Comparison of ENCODE assay signal across 32 mouse cellular contexts in the genomic region with DNA sequence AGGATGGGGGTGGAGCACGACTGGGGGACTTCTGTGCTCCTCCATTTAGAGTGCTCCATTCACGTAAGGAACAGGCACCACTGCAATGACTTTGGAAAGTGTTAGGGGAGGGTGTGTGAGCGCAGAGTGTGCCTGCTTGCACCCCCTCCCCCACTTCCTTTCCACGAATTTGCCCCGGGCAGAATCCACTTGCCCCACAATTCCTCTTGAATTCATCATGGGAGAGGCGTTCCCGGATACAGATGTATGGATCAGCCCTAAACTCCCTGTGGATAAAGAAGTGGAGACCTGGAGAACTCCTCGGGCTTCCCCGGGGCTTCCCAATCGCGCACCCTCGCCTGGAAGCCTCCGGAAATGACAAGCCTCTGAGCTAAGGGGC. TPM values are rescaled to one million over a fixed set of nuclear protein-coding genes. Genes with fewer than 3 reads are reported as not detected.
DNase-seq lines count a peak whose midpoint lies in the region; ATAC-seq and TF ChIP-seq lines count a peak whose summit lies in the region.
"Had no signal": no experiment of that assay in that cellular context is flagged by ENCODE, and none has a peak within 500 bp of the region (broad histone marks: within the 10 kb centered on the region; RNA-seq: fewer than 3 reads in every experiment).

No protein-coding gene starts in this region.

- H3K36me3 ChIP-seq in heart, embryonic 14.5 days (ENCODE audit: control insufficient read depth, insufficient read depth, low read length): no peaks in the 10 kb centered on the region
- no peaks in the 10 kb centered on the region for H3K36me3 ChIP-seq in limb, embryonic 11.5 days (ENCODE audit: control insufficient read depth, insufficient read depth, low read length)
- H3K36me3 ChIP-seq in limb, embryonic 10.5 days: no peaks in the 10 kb centered on the region
- H3K36me3 ChIP-seq in E14TG2a.4 (ENCODE audit: insufficient read depth, low read length): no peaks in the 10 kb centered on the region
- H3K36me3 ChIP-seq: forebrain, embryonic 15.5 days; limb, embryonic 13.5 days; midbrain, embryonic 10.5 days had no signal

- under 1% methylated on average over 13 of the region's 13 CpGs for WGBS in heart, embryonic 14.5 days
- WGBS in limb, embryonic 11.5 days: 0% methylated on average over 13 of the region's 13 CpGs
- under 1% methylated on average over 13 of the region's 13 CpGs for WGBS in limb, embryonic 10.5 days

- H3K4me3 ChIP-seq in heart, embryonic 14.5 days (ENCODE audit: control insufficient read depth in 1 of 2, insufficient read depth in 1 of 2, low read depth in 1 of 2, low read length in 2 of 2): no peak overlapping the region; a peak in 1 of 4 replicates
- H3K4me3 ChIP-seq in limb, embryonic 11.5 days (ENCODE audit: low read depth, low read length): no peak overlapping the region
- H3K4me3 ChIP-seq in limb, embryonic 10.5 days: no peak overlapping the region
- peak overlapping the region; percentile 70 for H3K4me3 ChIP-seq in E14TG2a.4 (replicated peaks; ENCODE audit: low read length)
- H3K4me3 ChIP-seq: forebrain, embryonic 15.5 days; layer of hippocampus, adult 2 months; limb, embryonic 13.5 days; midbrain, embryonic 10.5 days had no signal

- H3K4me2 ChIP-seq in heart, embryonic 14.5 days (ENCODE audit: low read length): peak overlapping the region; percentile 18; the same call in 1 of the 2 replicates
- no peak overlapping the region; the same call in 1 of the 2 replicates for H3K4me2 ChIP-seq in limb, embryonic 11.5 days (ENCODE audit: low read depth, severe bottlenecking)
- H3K4me2 ChIP-seq: forebrain, embryonic 15.5 days; hindbrain, embryonic 14.5 days; limb, embryonic 13.5 days; lung, embryonic 14.5 days had no signal

- H3K9ac ChIP-seq in heart, embryonic 14.5 days (ENCODE audit: low read length): no peak overlapping the region
- H3K9ac ChIP-seq in limb, embryonic 11.5 days (ENCODE audit: low read length): no peak overlapping the region
- H3K9ac ChIP-seq: forebrain, embryonic 15.5 days; hindbrain, embryonic 14.5 days; limb, embryonic 13.5 days; liver, embryonic 14.5 days; lung, embryonic 14.5 days had no signal

- no peak for DNase-seq in heart, postnatal 36 days
- DNase-seq in limb, embryonic 11.5 days (ENCODE audit: low spot score): peak; percentile 30
- DNase-seq in limb, embryonic 10.5 days (ENCODE audit: low spot score): no peak
- peak; percentile 74 for DNase-seq in R1 (ENCODE audit: low read depth, low spot score)
- DNase-seq in frontal cortex, postnatal 25 days (ENCODE audit: low spot score in 2 of 2): no peak
- DNase-seq: adrenal gland, postnatal 14 days; cerebellum, adult 2 months; cerebellum, postnatal 25 days; embryo, embryonic 11 days; gastrocnemius, postnatal 10 days; kidney, adult 8-10 months; kidney, postnatal 25 days; layer of hippocampus, postnatal 36 days; lung, embryonic 14.5 days; lung, postnatal 4 days; right cerebral cortex, postnatal 25 days; spleen, adult 18-20 months had no signal

- TF ChIP-seq CTCF in E14TG2a.4 (conservative IDR thresholded peaks at IDR 0.05; ENCODE audit: low read length): no peak

- H3K4me1 ChIP-seq in heart, embryonic 14.5 days (ENCODE audit: control insufficient read depth in 2 of 2, insufficient read depth in 2 of 2, low read length in 2 of 2): peaks cover 0 to 2% of the 10 kb centered on the region in 2 experiments; a peak in 1 of 4 replicates
- H3K4me1 ChIP-seq in limb, embryonic 11.5 days (ENCODE audit: control insufficient read depth, insufficient read depth, low read length): no peaks in the 10 kb centered on the region
- peaks cover 13% of the 10 kb centered on the region; the same call in 1 of the 2 replicates for H3K4me1 ChIP-seq in limb, embryonic 10.5 days
- H3K4me1 ChIP-seq in E14TG2a.4 (replicated peaks; ENCODE audit: low read depth, low read length): peaks cover 30% of the 10 kb centered on the region
- H3K4me1 ChIP-seq: forebrain, embryonic 15.5 days; midbrain, embryonic 10.5 days had no signal

- no peaks in the 10 kb centered on the region for H3K9me3 ChIP-seq in heart, embryonic 14.5 days (ENCODE audit: control insufficient read depth, low read length)
- H3K9me3 ChIP-seq in limb, embryonic 11.5 days (ENCODE audit: control insufficient read depth, low read length): no peaks in the 10 kb centered on the region
- no peaks in the 10 kb centered on the region for H3K9me3 ChIP-seq in limb, embryonic 10.5 days (replicated peaks)
- H3K9me3 ChIP-seq in E14TG2a.4 (ENCODE audit: low read length): no peaks in the 10 kb centered on the region
- H3K9me3 ChIP-seq: forebrain, embryonic 15.5 days; limb, embryonic 13.5 days; midbrain, embryonic 10.5 days had no signal

- no peak overlapping the region for H3K27ac ChIP-seq in heart, embryonic 14.5 days (replicated peaks in 1 of 2; ENCODE audit: control insufficient read depth in 1 of 2, insufficient read depth in 1 of 2, low read depth in 2 of 2, low read length in 2 of 2)
- no peak overlapping the region for H3K27ac ChIP-seq in limb, embryonic 11.5 days (replicated peaks; ENCODE audit: low read depth, low read length)
- H3K27ac ChIP-seq in limb, embryonic 10.5 days: no peak overlapping the region
- H3K27ac ChIP-seq: forebrain, embryonic 15.5 days; hindbrain, embryonic 14.5 days; layer of hippocampus, adult 2 months; limb, embryonic 13.5 days; liver, embryonic 14.5 days; midbrain, embryonic 10.5 days had no signal

- intact Hi-C loops in heart, postnatal 36 days (cut with DNase I): no loop called here

- no peak for ATAC-seq in heart, embryonic 14.5 days (ENCODE audit: insufficient number of reproducible peaks, insufficient read depth, low FRiP score, low read depth)
- ATAC-seq in limb, embryonic 11.5 days (ENCODE audit: insufficient number of reproducible peaks, low FRiP score, low TSS enrichment, low read depth): no peak
- ATAC-seq: CD4-positive, CD25-positive, alpha-beta regulatory T cell, adult 4 months; forebrain, embryonic 15.5 days; inflammation-experienced regulatory T-cells, adult 6 months had no signal

- peaks cover 87% of the 10 kb centered on the region for H3K27me3 ChIP-seq in heart, embryonic 14.5 days (ENCODE audit: control insufficient read depth, insufficient read depth, low read length)
- H3K27me3 ChIP-seq in limb, embryonic 11.5 days (ENCODE audit: control insufficient read depth, insufficient read depth, low read length): peaks cover 73% of the 10 kb centered on the region
- peaks cover 100% of the 10 kb centered on the region for H3K27me3 ChIP-seq in limb, embryonic 10.5 days (ENCODE audit: low read depth, poor library complexity, severe bottlenecking)
- peaks cover 87% of the 10 kb centered on the region for H3K27me3 ChIP-seq in E14TG2a.4 (ENCODE audit: insufficient read depth, low read length)

RNA-seq across cellular contexts. Expression of a gene that starts 7.8 kb away (rescaled TPM):
- not detected in 2 replicates for polyA plus RNA-seq in heart, embryonic 14.5 days (2014; fragmentation: Nextera tagmentation; extraction: Ambion mirVana)
- total RNA-seq in heart, postnatal 36 days (2021): not detected
- not detected in 2 replicates for polyA plus RNA-seq in limb, embryonic 11.5 days (2014; fragmentation: Nextera tagmentation; extraction: Ambion mirVana)
- not detected in 2 replicates for polyA plus RNA-seq in limb, embryonic 10.5 days (2016; fragmentation: Nextera tagmentation; extraction: Ambion mirVana)
- total RNA-seq: adrenal gland, postnatal 14 days; gastrocnemius, postnatal 10 days; granulocyte monocyte progenitor cell, adult 5-6 weeks; layer of hippocampus, adult 2 months; layer of hippocampus, postnatal 36 days; left cerebral cortex, postnatal 10 days had no signal
- polyA plus RNA-seq: CD4-positive, CD25-positive, alpha-beta regulatory T cell, adult 4 months; cerebellum, adult 2 months; embryonic facial prominence, embryonic 14.5 days; forebrain, embryonic 15.5 days; heart, embryonic 16.5 days; hindbrain, embryonic 14.5 days; inflammation-experienced regulatory T-cells, adult 6 months; limb, embryonic 13.5 days; lung, embryonic 14.5 days; midbrain, embryonic 10.5 days; neural tube, embryonic 11.5 days had no signal

RNA-seq across cellular contexts. Expression of a gene that starts 29.5 kb away (rescaled TPM):
- not detected in 2 replicates for polyA plus RNA-seq in heart, embryonic 14.5 days (2014; fragmentation: Nextera tagmentation; extraction: Ambion mirVana)
- total RNA-seq in heart, postnatal 36 days (2021): not detected
- not detected in 2 replicates for polyA plus RNA-seq in limb, embryonic 11.5 days (2014; fragmentation: Nextera tagmentation; extraction: Ambion mirVana)
- polyA plus RNA-seq in limb, embryonic 10.5 days (2016; fragmentation: Nextera tagmentation; extraction: Ambion mirVana): 0.06 and 0.16 TPM in 2 replicates
- total RNA-seq: adrenal gland, postnatal 14 days; gastrocnemius, postnatal 10 days; granulocyte monocyte progenitor cell, adult 5-6 weeks; layer of hippocampus, adult 2 months; layer of hippocampus, postnatal 36 days; left cerebral cortex, postnatal 10 days had no signal
- polyA plus RNA-seq: CD4-positive, CD25-positive, alpha-beta regulatory T cell, adult 4 months; cerebellum, adult 2 months; embryonic facial prominence, embryonic 14.5 days; forebrain, embryonic 15.5 days; hindbrain, embryonic 14.5 days; inflammation-experienced regulatory T-cells, adult 6 months; liver, embryonic 14.5 days; lung, embryonic 14.5 days; midbrain, embryonic 10.5 days; neural tube, embryonic 11.5 days had no signal

RNA-seq across cellular contexts. Expression of a gene that starts 44.7 kb away (rescaled TPM):
- polyA plus RNA-seq in heart, embryonic 14.5 days (2014; fragmentation: Nextera tagmentation; extraction: Ambion mirVana): not detected in 2 replicates
- total RNA-seq in heart, postnatal 36 days (2021): not detected
- not detected in 2 replicates for polyA plus RNA-seq in limb, embryonic 11.5 days (2014; fragmentation: Nextera tagmentation; extraction: Ambion mirVana)
- not detected in 2 replicates for polyA plus RNA-seq in limb, embryonic 10.5 days (2016; fragmentation: Nextera tagmentation; extraction: Ambion mirVana)
- total RNA-seq: gastrocnemius, postnatal 10 days; granulocyte monocyte progenitor cell, adult 5-6 weeks; layer of hippocampus, adult 2 months; layer of hippocampus, postnatal 36 days; left cerebral cortex, postnatal 10 days had no signal
- polyA plus RNA-seq: CD4-positive, CD25-positive, alpha-beta regulatory T cell, adult 4 months; cerebellum, adult 2 months; embryonic facial prominence, embryonic 14.5 days; forebrain, embryonic 15.5 days; heart, embryonic 16.5 days; hindbrain, embryonic 14.5 days; inflammation-experienced regulatory T-cells, adult 6 months; limb, embryonic 13.5 days; lung, embryonic 14.5 days; midbrain, embryonic 10.5 days; neural tube, embryonic 11.5 days had no signal

Comparison
In these comparisons a context has a peak if more than half of its experiments do, and no peak if none do; other contexts are left out.
1. DNase-seq: peak in limb, embryonic 11.5 days (single experiment) and R1 (single experiment); none in heart, postnatal 36 days (0 of 2), limb, embryonic 10.5 days (single experiment) and frontal cortex, postnatal 25 days (0 of 2).